Mouse (Mus musculus): ENCODE measurements around the gene Gli2.

Gli2 gene

GRCm38 (mm10) chr1:119051192-119051937 lies 2.1 kb downstream of the Gli2 start:
- 17% methylated on average over 21 of the region's 21 CpGs for WGBS

- 64% methylated on average over 10 of the region's 10 CpGs for WGBS
Measured at GRCm38 (mm10) chr1:119049812-119050615, 3.4 kb downstream of the Gli2 start.

DNA sequence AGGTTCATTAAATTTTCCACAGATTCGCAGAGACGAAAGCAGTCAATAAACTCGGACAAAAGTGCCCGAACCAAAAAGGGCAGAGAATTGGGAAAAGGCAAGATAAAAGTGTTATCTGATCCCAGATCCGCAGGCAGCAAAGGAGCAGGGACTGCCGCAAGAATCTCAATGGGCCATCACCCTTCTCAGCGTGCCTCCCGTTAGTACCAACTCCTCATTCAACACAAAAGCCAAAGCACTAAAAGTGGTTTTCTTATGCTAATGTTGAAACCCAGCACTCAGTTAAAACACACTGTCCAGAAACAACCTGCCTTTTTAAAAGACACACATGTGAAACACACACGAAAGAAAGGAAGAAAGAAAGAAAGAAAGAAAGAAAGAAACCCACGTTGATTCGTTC lies 4.4 kb downstream of the Gli2 start:
- 43% methylated on average over 11 of the region's 11 CpGs for WGBS

DNA sequence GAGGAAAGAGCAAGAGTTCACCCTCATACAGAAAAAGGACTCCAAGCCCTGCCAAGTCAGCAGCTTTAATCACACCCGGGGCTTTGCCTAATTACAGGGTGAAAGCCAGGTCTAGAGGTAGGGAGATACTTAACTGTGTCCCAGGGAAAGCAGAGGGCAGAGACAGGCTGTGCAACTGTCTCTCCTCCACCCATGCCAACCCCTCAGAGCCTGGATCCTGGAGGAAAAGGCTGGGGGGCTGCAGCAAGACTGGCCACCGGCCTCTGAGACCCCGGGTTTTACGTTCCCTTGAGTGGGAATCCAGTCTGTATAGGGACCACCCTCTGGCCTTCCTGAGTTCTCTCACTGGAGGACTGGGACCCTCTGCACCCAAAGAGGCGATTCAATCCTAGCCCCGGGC lies 4.9 kb downstream of the Gli2 start:
- 19% methylated on average over 6 of the region's 6 CpGs for whole genome bisulfite sequencing

DNA sequence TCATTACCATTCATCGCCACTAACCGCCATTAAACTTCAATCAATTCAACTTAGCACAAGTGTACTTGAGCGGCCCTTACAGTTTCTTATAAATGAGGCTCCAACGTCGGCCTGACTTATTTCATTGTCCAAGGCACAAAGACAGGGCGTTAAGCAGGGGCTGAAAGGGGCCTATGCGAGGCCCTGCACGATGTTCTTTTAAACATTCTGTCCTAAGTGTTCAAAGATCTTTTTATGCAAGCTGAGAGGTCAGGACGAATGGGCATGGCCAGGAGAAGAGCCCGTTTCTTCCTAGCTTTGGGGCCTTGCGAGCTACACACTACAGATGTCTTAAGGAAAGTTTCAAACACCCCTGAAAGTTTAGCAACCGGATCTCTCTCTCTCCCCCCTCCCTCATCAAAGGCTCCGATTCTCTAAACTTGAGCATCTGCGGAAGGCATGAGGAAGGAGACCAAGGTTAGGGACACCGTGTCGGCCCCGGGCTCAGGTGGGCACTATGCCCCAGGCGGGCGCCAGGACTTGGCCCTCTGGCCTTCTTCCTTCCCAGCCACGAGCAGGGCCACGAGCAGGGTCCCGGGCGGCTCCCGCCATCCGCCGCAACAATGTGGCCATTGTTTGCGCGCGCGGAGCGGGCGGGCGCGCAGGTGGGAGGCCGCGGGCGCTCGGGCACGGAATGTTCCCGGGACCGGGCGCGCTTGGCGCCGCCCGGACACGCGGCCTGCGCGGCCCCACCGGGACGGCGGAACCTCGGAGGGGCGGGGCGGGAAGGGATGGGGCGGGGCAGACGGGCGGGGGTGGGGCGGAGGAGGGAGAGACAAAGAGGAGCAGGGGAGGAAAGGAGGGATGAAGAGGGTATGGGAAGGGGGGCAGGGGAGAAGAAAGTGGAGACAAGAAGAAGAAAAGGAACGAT lies 5.7 kb downstream of the Gli2 start:
- 7% methylated on average over 59 of the region's 61 CpGs for WGBS

DNA sequence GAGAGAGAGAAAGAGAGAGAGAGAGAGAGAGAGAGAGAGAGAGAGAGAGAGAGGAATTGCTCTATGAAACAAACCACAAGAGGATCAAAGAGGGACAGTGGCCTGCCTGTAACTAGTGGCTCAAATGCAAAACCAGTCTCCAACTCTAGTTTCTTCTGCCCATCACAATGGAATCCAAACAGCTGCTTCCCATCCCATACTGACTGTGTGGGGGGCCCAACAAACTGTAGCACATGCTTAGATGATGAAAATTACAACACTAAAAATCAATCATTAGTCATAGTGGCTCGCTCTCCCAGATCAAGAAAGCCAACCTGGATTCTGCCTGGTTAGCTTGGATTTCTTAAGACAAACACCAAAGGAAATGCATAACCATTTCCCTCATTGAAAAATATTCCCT lies 15.0 kb downstream of the Gli2 start:
- WGBS = 96% methylated on average over 1 of the region's 1 CpGs

- 87% methylated on average over 8 of the region's 8 CpGs for WGBS
Measured at GRCm38 (mm10) chr1:119035931-119036330, 17.5 kb downstream of the Gli2 start.

GRCm38 (mm10) chr1:119035301-119035700 lies 18.1 kb downstream of the Gli2 start:
- 77% methylated on average over 9 of the region's 9 CpGs for WGBS

- WGBS = 44% methylated on average over 13 of the region's 13 CpGs
Measured at GRCm38 (mm10) chr1:119034163-119034705, 19.2 kb downstream of the Gli2 start.

- WGBS = 74% methylated on average over 3 of the region's 3 CpGs
Measured at GRCm38 (mm10) chr1:119033450-119034162, 19.8 kb downstream of the Gli2 start.

GRCm38 (mm10) chr1:119031185-119031584 lies 22.2 kb downstream of the Gli2 start:
- 82% methylated on average over 6 of the region's 6 CpGs for WGBS

- 66% methylated on average over 8 of the region's 8 CpGs for WGBS
Measured at GRCm38 (mm10) chr1:119025647-119026358, 27.6 kb downstream of the Gli2 start.

- 37% methylated on average over 1 of the region's 1 CpGs for WGBS
Measured at GRCm38 (mm10) chr1:119022311-119022710, 31.1 kb downstream of the Gli2 start.

DNA sequence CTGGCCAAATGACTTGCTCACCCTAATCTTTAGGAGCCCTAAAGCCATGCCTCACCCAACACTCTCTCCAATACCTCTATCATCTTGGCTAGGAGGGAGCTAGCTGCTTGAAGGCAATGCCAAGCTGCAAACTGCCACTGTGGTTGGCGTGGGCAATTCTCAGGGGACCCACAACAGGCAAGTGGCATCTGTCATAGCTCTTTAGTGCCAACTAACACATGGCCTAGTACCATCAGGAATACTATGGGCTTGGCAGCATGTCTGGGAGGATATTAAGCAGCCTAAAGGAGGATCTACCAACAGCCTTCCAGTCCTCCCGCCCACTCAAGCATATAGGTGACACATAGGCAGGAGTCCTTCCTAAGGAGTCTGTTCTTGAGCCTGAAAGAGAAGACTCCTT lies 33.3 kb downstream of the Gli2 start:
- WGBS = 65% methylated on average over 2 of the region's 2 CpGs

- WGBS = 38% methylated on average over 3 of the region's 3 CpGs
Measured at GRCm38 (mm10) chr1:119016866-119017265, 36.6 kb downstream of the Gli2 start.

DNA sequence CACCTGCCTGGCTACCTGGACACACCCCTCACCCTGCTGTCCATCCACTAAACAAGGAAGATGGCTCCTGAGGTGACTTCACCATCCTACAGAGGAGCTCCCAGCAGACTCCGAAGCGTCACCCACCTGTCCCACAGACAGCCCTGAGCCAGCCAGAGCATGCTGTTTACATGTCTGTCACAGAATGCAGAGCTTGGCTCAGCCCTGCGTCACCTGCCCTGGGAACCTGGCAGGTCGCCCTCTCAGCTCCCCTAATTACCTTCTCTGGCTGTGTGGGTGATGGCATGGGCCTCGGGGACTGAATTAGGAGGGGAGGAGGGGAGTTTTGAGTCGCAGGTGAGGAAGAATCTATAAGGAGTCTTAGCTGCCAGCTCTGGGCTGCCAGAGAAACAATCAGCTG lies 38.3 kb downstream of the Gli2 start:
- WGBS = 74% methylated on average over 6 of the region's 6 CpGs

DNA sequence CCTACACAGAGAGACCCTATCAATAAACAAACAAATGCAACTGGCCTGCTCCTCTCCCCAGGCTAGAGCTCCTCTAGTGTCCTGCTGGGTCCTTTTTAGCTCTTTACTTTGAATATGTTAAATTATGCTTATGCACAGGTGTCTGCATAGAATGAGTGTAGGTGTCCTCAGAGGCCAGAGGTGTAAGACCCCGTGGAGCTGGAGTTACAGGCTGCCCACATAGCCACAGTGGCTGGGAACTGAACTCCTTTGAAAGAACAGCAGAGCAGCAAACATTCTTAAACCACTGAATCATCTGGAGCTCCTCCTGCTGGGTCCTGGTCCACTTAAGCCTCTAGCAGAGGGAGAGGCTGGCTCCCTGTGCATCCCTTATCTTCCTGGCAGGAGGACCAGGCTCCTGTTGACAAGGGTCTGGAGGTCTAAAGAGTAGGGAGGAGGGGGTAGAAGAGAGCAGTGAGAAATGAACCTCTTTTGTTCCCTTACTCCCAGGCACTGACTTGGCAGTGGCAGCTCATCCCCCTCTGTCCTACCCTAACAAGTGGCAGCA lies 49.5 kb downstream of the Gli2 start:
- WGBS = 69% methylated on average over 1 of the region's 1 CpGs

GRCm38 (mm10) chr1:119001454-119002034 lies 51.9 kb downstream of the Gli2 start:
- 66% methylated on average over 12 of the region's 12 CpGs for WGBS

GRCm38 (mm10) chr1:118994482-118995105 lies 58.8 kb downstream of the Gli2 start:
- WGBS = 88% methylated on average over 8 of the region's 8 CpGs
